Mouse (Mus musculus) hindbrain, embryonic 16.5 days (tissue): ENCODE data around the gene Dclk2. TPM values are rescaled to one million over a fixed set of nuclear protein-coding genes. Genes with fewer than 3 reads are reported as not detected.
A peak's percentile ranks its signal among the peaks of the same experiment; 100 is the strongest.

Experiments used
- ATAC-seq: fragments of 200-750 bp; cut with Nextera tagmentation; 2 replicates; pipeline ENCODE4 v1.8.0; 2017; ENCODE audit warnings: moderate TSS enrichment, moderate library complexity
- H3K27ac ChIP-seq: fragments of 300-500 bp; sonication (generic); 2 replicates; pipeline ENCODE4 v1.5.1; 2014; ENCODE audit warnings: low read depth, mild to moderate bottlenecking, control low read depth, low read length, moderate library complexity
- H3K27me3 ChIP-seq: fragments of 300-500 bp; sonication (generic); replicated peaks from 2 replicates; pipeline ENCODE4 v1.6.1; 2014; ENCODE audit warnings: low read length; ENCODE audit not compliant: control insufficient read depth, insufficient read depth
- H3K36me3 ChIP-seq: fragments of 300-500 bp; sonication (generic); 2 replicates; pipeline ENCODE4 v1.6.1; 2014; ENCODE audit warnings: mild to moderate bottlenecking, low read length, moderate library complexity, mixed read lengths; ENCODE audit not compliant: control insufficient read depth, insufficient read depth
- H3K4me1 ChIP-seq: fragments of 300-500 bp; sonication (generic); 2 replicates; pipeline ENCODE4 v1.6.1; 2014; ENCODE audit warnings: low read depth, low read length; ENCODE audit not compliant: control insufficient read depth, insufficient read depth
- H3K4me2 ChIP-seq: fragments of 300-500 bp; sonication (generic); 2 replicates; pipeline ENCODE4 v1.6.1; 2014; ENCODE audit warnings: mild to moderate bottlenecking, low read length, control low read depth, moderate library complexity
- H3K4me3 ChIP-seq: fragments of 300-500 bp; sonication (generic); 2 replicates; pipeline ENCODE4 v1.5.1; 2014; ENCODE audit warnings: mild to moderate bottlenecking, low read length, control low read depth, moderate library complexity
- H3K9ac ChIP-seq: fragments of 300-500 bp; sonication (generic); 2 replicates; pipeline ENCODE4 v1.6.1; 2014; ENCODE audit warnings: low read depth, mild to moderate bottlenecking, control low read depth, low read length, moderate library complexity
- H3K9me3 ChIP-seq: fragments of 300-500 bp; sonication (generic); 2 replicates; pipeline ENCODE4 v1.6.1; 2014; ENCODE audit warnings: mild to moderate bottlenecking, low read length, moderate library complexity; ENCODE audit not compliant: control insufficient read depth
- WGBS: fragments of 180-500 bp; shearing (Covaris S2); extraction: QIAGEN DNeasy Blood & Tissue Kit; methylation state at CpG from one replicate; pipeline ENCODE4 v1.1.7; 2014; 5-methylcytosine and 5-hydroxymethylcytosine counted together
- polyA plus RNA-seq: library from polyadenylated mRNA; unstranded; fragments of >200 nt; fragmentation: Nextera tagmentation; extraction: Ambion mirVana; gene quantifications from 2 replicates; pipeline ENCODE4 v1.2.1, GENCODE M21; 2015

The Dclk2 gene
- polyA plus RNA-seq, 1 experiment from 2014 or later: 74.9 TPM

GRCm38 (mm10) chr3:86842461-86842860 lies 78.2 kb downstream of the Dclk2 start:
- Histone ChIP-seq H3K27ac (no peak overlapping the region), H3K9me3 (no peaks in the 10 kb centered on the region), H3K4me3 (no peak overlapping the region), H3K36me3 (no peaks in the 10 kb centered on the region), H3K4me2 (no peak overlapping the region), H3K27me3 (no peaks in the 10 kb centered on the region), H3K4me1 (peaks cover 22% of the 10 kb centered on the region), H3K9ac (no peak overlapping the region)
- 94% methylated on average over 2 of the region's 2 CpGs for WGBS
- ATAC-seq: no peak

- Histone ChIP-seq H3K4me3 (no peak overlapping the region), H3K9me3 (no peaks in the 10 kb centered on the region), H3K4me2 (no peak overlapping the region), H3K27ac (no peak overlapping the region; the same call in 1 of the 2 replicates), H3K27me3 (no peaks in the 10 kb centered on the region), H3K36me3 (no peaks in the 10 kb centered on the region), H3K4me1 (peaks cover 11% of the 10 kb centered on the region), H3K9ac (no peak overlapping the region)
- ATAC-seq: no peak
- 29% methylated on average over 3 of the region's 3 CpGs for WGBS
These were observed 81.0 kb downstream of the Dclk2 start for GRCm38 (mm10) chr3:86839606-86840005.

GRCm38 (mm10) chr3:86837386-86837785 lies 83.3 kb downstream of the Dclk2 start:
- ATAC-seq: no peak
- Histone ChIP-seq H3K9me3 (no peaks in the 10 kb centered on the region), H3K27ac (no peak overlapping the region), H3K4me2 (no peak overlapping the region), H3K9ac (no peak overlapping the region), H3K36me3 (no peaks in the 10 kb centered on the region), H3K4me1 (peaks cover 16% of the 10 kb centered on the region), H3K4me3 (no peak overlapping the region), H3K27me3 (no peaks in the 10 kb centered on the region)
- WGBS: 61% methylated on average over 5 of the region's 5 CpGs

- Histone ChIP-seq H3K4me2 (no peak overlapping the region), H3K4me1 (peaks cover 17% of the 10 kb centered on the region), H3K27me3 (no peaks in the 10 kb centered on the region), H3K9me3 (no peaks in the 10 kb centered on the region), H3K27ac (no peak overlapping the region), H3K9ac (no peak overlapping the region), H3K4me3 (no peak overlapping the region), H3K36me3 (peaks cover 4% of the 10 kb centered on the region; the same call in 1 of the 2 replicates)
- 96% methylated on average over 4 of the region's 4 CpGs for WGBS
- no peak for ATAC-seq
These were observed 85.5 kb downstream of the Dclk2 start for GRCm38 (mm10) chr3:86835180-86835579.

- no peak overlapping the region; the same call in 1 of the 2 replicates for H3K27ac ChIP-seq
- H3K4me3 ChIP-seq: no peak overlapping the region
- H3K27me3 ChIP-seq: no peaks in the 10 kb centered on the region
- H3K9me3 ChIP-seq: no peaks in the 10 kb centered on the region
- no peak overlapping the region for H3K4me2 ChIP-seq
- H3K4me1 ChIP-seq: peaks cover 14% of the 10 kb centered on the region
- no peak overlapping the region for H3K9ac ChIP-seq
- H3K36me3 ChIP-seq: peaks cover 4% of the 10 kb centered on the region; the same call in 1 of the 2 replicates
- ATAC-seq: no peak
- WGBS: 61% methylated on average over 7 of the region's 7 CpGs
These were observed 86.3 kb downstream of the Dclk2 start for GRCm38 (mm10) chr3:86834341-86834740.

GRCm38 (mm10) chr3:86832591-86833267 lies 87.9 kb downstream of the Dclk2 start:
- ATAC-seq: no peak; the same call in 1 of the 2 replicates
- WGBS: 17% methylated on average over 14 of the region's 14 CpGs

GRCm38 (mm10) chr3:86832115-86832514 lies 88.5 kb downstream of the Dclk2 start:
- Histone ChIP-seq H3K27me3 (no peaks in the 10 kb centered on the region), H3K4me2 (no peak overlapping the region), H3K36me3 (peaks cover 6% of the 10 kb centered on the region; the same call in 1 of the 2 replicates), H3K9me3 (no peaks in the 10 kb centered on the region), H3K9ac (no peak overlapping the region), H3K4me1 (peaks cover 12% of the 10 kb centered on the region), H3K4me3 (no peak overlapping the region), H3K27ac (peak overlapping the region; percentile 23; the same call in 1 of the 2 replicates)
- 51% methylated on average over 8 of the region's 8 CpGs for WGBS
- ATAC-seq: no peak

More at GRCm38 (mm10) chr3:86832591-86833267, 87.9 kb downstream of the Dclk2 start:
- no peak overlapping the region for H3K9ac ChIP-seq
- peaks cover 12% of the 10 kb centered on the region for H3K4me1 ChIP-seq
- H3K36me3 ChIP-seq: peaks cover 4% of the 10 kb centered on the region; the same call in 1 of the 2 replicates
- no peaks in the 10 kb centered on the region for H3K9me3 ChIP-seq
- no peak overlapping the region for H3K27ac ChIP-seq
- H3K27me3 ChIP-seq: no peaks in the 10 kb centered on the region
- no peak overlapping the region for H3K4me2 ChIP-seq
- no peak overlapping the region for H3K4me3 ChIP-seq

- H3K9ac ChIP-seq: no peak overlapping the region
- peaks cover 2% of the 10 kb centered on the region for H3K4me1 ChIP-seq
- no peak overlapping the region for H3K27ac ChIP-seq
- H3K4me3 ChIP-seq: no peak overlapping the region
- ATAC-seq: no peak
- H3K36me3 ChIP-seq: peaks cover 12% of the 10 kb centered on the region
- H3K4me2 ChIP-seq: no peak overlapping the region
- no peaks in the 10 kb centered on the region for H3K27me3 ChIP-seq
- H3K9me3 ChIP-seq: no peaks in the 10 kb centered on the region
- WGBS: 90% methylated on average over 3 of the region's 3 CpGs
These were observed 93.1 kb downstream of the Dclk2 start for GRCm38 (mm10) chr3:86827506-86827905.

GRCm38 (mm10) chr3:86821383-86821782 lies 99.3 kb downstream of the Dclk2 start:
- peaks cover 5% of the 10 kb centered on the region for H3K36me3 ChIP-seq
- H3K9ac ChIP-seq: no peak overlapping the region
- peaks cover 12% of the 10 kb centered on the region for H3K4me1 ChIP-seq
- H3K9me3 ChIP-seq: no peaks in the 10 kb centered on the region
- H3K4me3 ChIP-seq: no peak overlapping the region
- no peak overlapping the region for H3K27ac ChIP-seq
- H3K27me3 ChIP-seq: no peaks in the 10 kb centered on the region
- no peak overlapping the region for H3K4me2 ChIP-seq
- 50% methylated on average over 3 of the region's 3 CpGs for WGBS
- ATAC-seq: no peak
